Mouse (Mus musculus) liver, embryonic 14.5 days (tissue): ENCODE results near the gene Glod5. TPM values are rescaled to one million over a fixed set of nuclear protein-coding genes. Genes with fewer than 3 reads are reported as not detected.

Experiments
- ATAC-seq: fragments of 200-750 bp; cut with Nextera tagmentation; 2 replicates; pipeline ENCODE4 v1.8.0; 2017; ENCODE audit warnings: moderate number of reproducible peaks, mild to moderate bottlenecking, moderate library complexity; ENCODE audit not compliant: insufficient read depth
- DNase-seq, 3 experiments: peaks; one replicate each; pipeline ENCODE4 v3.0.0-alpha.2; 2012 to 2013; ENCODE audit warnings: low read depth in 3 of 3, low spot score in 3 of 3
- H3K27ac ChIP-seq: fragments of 300-500 bp; sonication (generic); 2 replicates; pipeline ENCODE4 v1.5.1; 2014; ENCODE audit warnings: moderate library complexity, mild to moderate bottlenecking, control low read depth, inconsistent platforms
- H3K27me3 ChIP-seq: fragments of 300-500 bp; sonication (generic); 2 replicates; pipeline ENCODE4 v1.6.1; 2014; ENCODE audit warnings: mild to moderate bottlenecking, low read length, moderate library complexity; ENCODE audit not compliant: control insufficient read depth, insufficient read depth
- H3K36me3 ChIP-seq: fragments of 300-500 bp; sonication (generic); replicated peaks from 2 replicates; pipeline ENCODE4 v1.6.1; 2014; ENCODE audit warnings: low read depth; ENCODE audit not compliant: control insufficient read depth, insufficient read depth
- H3K4me1 ChIP-seq, 2 experiments: fragments of 200-500 bp in 1 of 2; fragments of 300-500 bp in 1 of 2; sonication (generic) in 1 of 2; replicated peaks; 2 replicates each; pipeline ENCODE4 v1.6.1; 2012 to 2014; ENCODE audit warnings: antibody characterized with exemption in 1 of 2, inconsistent platforms in 1 of 2, low read length in 1 of 2; ENCODE audit not compliant: control insufficient read depth in 2 of 2, insufficient read depth in 2 of 2
- H3K4me2 ChIP-seq: fragments of 300-500 bp; sonication (generic); 2 replicates; pipeline ENCODE4 v1.6.1; 2014; ENCODE audit warnings: low read depth, mild to moderate bottlenecking, control low read depth, moderate library complexity
- H3K4me3 ChIP-seq, 2 experiments: fragments of 200-500 bp in 1 of 2; fragments of 300-500 bp in 1 of 2; sonication (generic) in 1 of 2; 2 replicates each; pipeline ENCODE4 v1.5.1; 2012 to 2014; ENCODE audit warnings: low read depth in 2 of 2, low read length in 2 of 2, mild to moderate bottlenecking in 2 of 2, control low read depth in 1 of 2, inconsistent platforms in 1 of 2, moderate library complexity in 1 of 2; ENCODE audit not compliant: insufficient read depth in 1 of 2
- H3K9ac ChIP-seq: fragments of 300-500 bp; sonication (generic); replicated peaks from 2 replicates; pipeline ENCODE4 v1.6.1; 2014; ENCODE audit warnings: mild to moderate bottlenecking, control low read depth, moderate library complexity
- H3K9me3 ChIP-seq: fragments of 300-500 bp; sonication (generic); 2 replicates; pipeline ENCODE4 v1.6.1; 2016; ENCODE audit warnings: low read length, mixed read lengths; ENCODE audit not compliant: control insufficient read depth
- CTCF ChIP-seq: IDR thresholded peaks from 2 replicates; pipeline ENCODE4 v1.5.1; 2016; ENCODE audit warnings: antibody characterized with exemption, low read depth, control low read depth
- EP300 ChIP-seq: IDR thresholded peaks from 2 replicates; pipeline ENCODE4 v1.6.1; 2016; ENCODE audit warnings: antibody characterized with exemption, low read depth
- WGBS: fragments of 180-500 bp; shearing (Covaris S2); extraction: QIAGEN DNeasy Blood & Tissue Kit; methylation state at CpG from one replicate; pipeline ENCODE4 v1.1.7; 2014; ENCODE audit not compliant: insufficient replicate concordance; 5-methylcytosine and 5-hydroxymethylcytosine counted together
- polyA plus RNA-seq, 2 experiments: library from polyadenylated mRNA; depleted of rRNA in 1 of 2; stranded (reverse) in 1 of 2; unstranded in 1 of 2; fragments of >200 nt; fragmentation: Nextera tagmentation in 1 of 2; extraction: Ambion mirVana in 1 of 2; gene quantifications; 2 replicates each; pipeline versions ENCODE4 v1.2.1 to v1.2.3; 2012 to 2014

Glod5 gene
- polyA plus RNA-seq, 2 experiments: not detected

- ATAC-seq (no peak), DNase-seq (no peak)
- WGBS: 92% methylated on average over 9 of the region's 9 CpGs
- Histone ChIP-seq H3K4me2 (no peak overlapping the region), H3K36me3 (peaks cover 49% of the 10 kb centered on the region), H3K4me1 (no peaks in the 10 kb centered on the region; a peak in 1 of 4 replicates), H3K27me3 (no peaks in the 10 kb centered on the region), H3K4me3 (no peak overlapping the region), H3K9me3 (no peaks in the 10 kb centered on the region), H3K27ac (no peak overlapping the region), H3K9ac (no peak overlapping the region)
- no peak for TF ChIP-seq EP300
- TF ChIP-seq CTCF: no peak
Measured at GRCm38 (mm10) chrX:7958868-7959267, 59.4 kb downstream of the Glod5 start.

Other genes with a start within 250 kb of the Glod5 start
- 23.3 and 31.3 TPM in 2 replicates for gene Gripap1, start 228.7 kb downstream of the Glod5 start, polyA plus RNA-seq (2012; rRNA removed)
- 17.7 and 19.7 TPM in 2 replicates for gene Gripap1, start 228.7 kb downstream of the Glod5 start, polyA plus RNA-seq (2014; fragmentation: Nextera tagmentation; extraction: Ambion mirVana)
- gene Kcnd1, start 196.2 kb downstream of the Glod5 start, polyA plus RNA-seq (2012; rRNA removed): 0.37 and 0.43 TPM in 2 replicates
- 0.19 TPM in 2 replicates for gene Kcnd1, start 196.2 kb downstream of the Glod5 start, polyA plus RNA-seq (2014; fragmentation: Nextera tagmentation; extraction: Ambion mirVana)
- gene Otud5, start 177.1 kb downstream of the Glod5 start, polyA plus RNA-seq (2012; rRNA removed): 30.0 and 30.4 TPM in 2 replicates
- 26.9 and 28.8 TPM in 2 replicates for gene Otud5, start 177.1 kb downstream of the Glod5 start, polyA plus RNA-seq (2014; fragmentation: Nextera tagmentation; extraction: Ambion mirVana)
- gene Pim2, start 140.2 kb downstream of the Glod5 start, polyA plus RNA-seq (2012; rRNA removed): 2.8 and 2.9 TPM in 2 replicates
- gene Pim2, start 140.2 kb downstream of the Glod5 start, polyA plus RNA-seq (2014; fragmentation: Nextera tagmentation; extraction: Ambion mirVana): 2.3 and 2.4 TPM in 2 replicates
- gene Slc35a2, start 134.5 kb downstream of the Glod5 start, polyA plus RNA-seq (2012; rRNA removed): 13.1 and 13.6 TPM in 2 replicates
- 6.6 and 6.7 TPM in 2 replicates for gene Slc35a2, start 134.5 kb downstream of the Glod5 start, polyA plus RNA-seq (2014; fragmentation: Nextera tagmentation; extraction: Ambion mirVana)
- gene Pqbp1, start 119.2 kb downstream of the Glod5 start, polyA plus RNA-seq (2012; rRNA removed): 27.3 and 41.4 TPM in 2 replicates
- gene Pqbp1, start 119.2 kb downstream of the Glod5 start, polyA plus RNA-seq (2014; fragmentation: Nextera tagmentation; extraction: Ambion mirVana): 28.4 and 28.5 TPM in 2 replicates
- 18.2 and 18.6 TPM in 2 replicates for gene Timm17b, start 119.1 kb downstream of the Glod5 start, polyA plus RNA-seq (2012; rRNA removed)
- gene Timm17b, start 119.1 kb downstream of the Glod5 start, polyA plus RNA-seq (2014; fragmentation: Nextera tagmentation; extraction: Ambion mirVana): 105 and 109 TPM in 2 replicates
- not detected in 2 replicates for gene Gm10491, start 110.7 kb downstream of the Glod5 start, polyA plus RNA-seq (2012; rRNA removed)
- not detected in 2 replicates for gene Gm10491, start 110.7 kb downstream of the Glod5 start, polyA plus RNA-seq (2014; fragmentation: Nextera tagmentation; extraction: Ambion mirVana)
- not detected in 2 replicates for gene Gm10490, start 109.0 kb downstream of the Glod5 start, polyA plus RNA-seq (2012; rRNA removed)
- gene Gm10490, start 109.0 kb downstream of the Glod5 start, polyA plus RNA-seq (2014; fragmentation: Nextera tagmentation; extraction: Ambion mirVana): not detected in 2 replicates
- 0.19 TPM in 1 of 2 replicates, not detected in the other for gene Pcsk1n, start 98.7 kb downstream of the Glod5 start, polyA plus RNA-seq (2012; rRNA removed)
- 0.08 TPM in 1 of 2 replicates, not detected in the other for gene Pcsk1n, start 98.7 kb downstream of the Glod5 start, polyA plus RNA-seq (2014; fragmentation: Nextera tagmentation; extraction: Ambion mirVana)
- 0.05 TPM in 1 of 2 replicates, not detected in the other for gene Eras, start 89.9 kb downstream of the Glod5 start, polyA plus RNA-seq (2012; rRNA removed)
- not detected in 2 replicates for gene Eras, start 89.9 kb downstream of the Glod5 start, polyA plus RNA-seq (2014; fragmentation: Nextera tagmentation; extraction: Ambion mirVana)
- gene Hdac6, start 70.6 kb downstream of the Glod5 start, polyA plus RNA-seq (2012; rRNA removed): 10.8 and 11.9 TPM in 2 replicates
- 7.9 and 8.8 TPM in 2 replicates for gene Hdac6, start 70.6 kb downstream of the Glod5 start, polyA plus RNA-seq (2014; fragmentation: Nextera tagmentation; extraction: Ambion mirVana)
- gene Gata1, start 40.4 kb downstream of the Glod5 start, polyA plus RNA-seq (2012; rRNA removed): 112 and 113 TPM in 2 replicates
- gene Gata1, start 40.4 kb downstream of the Glod5 start, polyA plus RNA-seq (2014; fragmentation: Nextera tagmentation; extraction: Ambion mirVana): 105 and 126 TPM in 2 replicates
- gene Suv39h1, start 56.3 kb upstream of the Glod5 start, polyA plus RNA-seq (2012; rRNA removed): 24.6 and 31.3 TPM in 2 replicates
- 28.4 and 34.8 TPM in 2 replicates for gene Suv39h1, start 56.3 kb upstream of the Glod5 start, polyA plus RNA-seq (2014; fragmentation: Nextera tagmentation; extraction: Ambion mirVana)
- gene Was, start 72.0 kb upstream of the Glod5 start, polyA plus RNA-seq (2012; rRNA removed): 8.2 and 10.0 TPM in 2 replicates
- 2.7 and 3.5 TPM in 2 replicates for gene Was, start 72.0 kb upstream of the Glod5 start, polyA plus RNA-seq (2014; fragmentation: Nextera tagmentation; extraction: Ambion mirVana)
- gene Wdr13, start 114.4 kb upstream of the Glod5 start, polyA plus RNA-seq (2012; rRNA removed): 14.3 and 14.5 TPM in 2 replicates
- 3.7 and 4.4 TPM in 2 replicates for gene Wdr13, start 114.4 kb upstream of the Glod5 start, polyA plus RNA-seq (2014; fragmentation: Nextera tagmentation; extraction: Ambion mirVana)
- 135 and 224 TPM in 2 replicates for gene Rbm3, start 127.4 kb upstream of the Glod5 start, polyA plus RNA-seq (2012; rRNA removed)
- gene Rbm3, start 127.4 kb upstream of the Glod5 start, polyA plus RNA-seq (2014; fragmentation: Nextera tagmentation; extraction: Ambion mirVana): 317 and 352 TPM in 2 replicates
- gene Tbc1d25, start 157.7 kb upstream of the Glod5 start, polyA plus RNA-seq (2012; rRNA removed): 5.4 TPM in 2 replicates
- 4.2 and 4.9 TPM in 2 replicates for gene Tbc1d25, start 157.7 kb upstream of the Glod5 start, polyA plus RNA-seq (2014; fragmentation: Nextera tagmentation; extraction: Ambion mirVana)
- 29.3 and 39.5 TPM in 2 replicates for gene Ebp, start 175.0 kb upstream of the Glod5 start, polyA plus RNA-seq (2012; rRNA removed)
- 64.0 and 69.6 TPM in 2 replicates for gene Ebp, start 175.0 kb upstream of the Glod5 start, polyA plus RNA-seq (2014; fragmentation: Nextera tagmentation; extraction: Ambion mirVana)
- gene Porcn, start 188.0 kb upstream of the Glod5 start, polyA plus RNA-seq (2012; rRNA removed): 1.2 and 1.3 TPM in 2 replicates
- gene Porcn, start 188.0 kb upstream of the Glod5 start, polyA plus RNA-seq (2014; fragmentation: Nextera tagmentation; extraction: Ambion mirVana): 0.53 and 0.86 TPM in 2 replicates
- 23.9 and 27.1 TPM in 2 replicates for gene Ftsj1, start 233.9 kb upstream of the Glod5 start, polyA plus RNA-seq (2012; rRNA removed)
- gene Ftsj1, start 233.9 kb upstream of the Glod5 start, polyA plus RNA-seq (2014; fragmentation: Nextera tagmentation; extraction: Ambion mirVana): 35.2 and 37.5 TPM in 2 replicates